Mouse (Mus musculus): ENCODE data around the gene Wdr1. TPM values are rescaled to one million over a fixed set of nuclear protein-coding genes. Genes with fewer than 3 reads are reported as not detected.

Wdr1 gene
- polyA plus RNA-seq, 1 experiment: 248 TPM

GRCm38 (mm10) chr5:38476861-38477565 is 86.0 kb downstream of the Wdr1 start:
- DNase-seq (ENCODE audit: low read depth, low spot score): no peak
- WGBS: 91% methylated on average over 25 of the region's 25 CpGs

Other genes with a start within 250 kb of the Wdr1 start
- gene Drd5, start 243.9 kb downstream of the Wdr1 start, polyA plus RNA-seq (2012; rRNA removed): not detected in 2 replicates
- gene Slc2a9, start 60.1 kb downstream of the Wdr1 start, polyA plus RNA-seq (2012; rRNA removed): 12.6 and 31.0 TPM in 2 replicates
- gene Zfp518b, start 121.6 kb upstream of the Wdr1 start, polyA plus RNA-seq (2012; rRNA removed): 0.43 and 0.70 TPM in 2 replicates